Mouse (Mus musculus) CH12.LX (cell line): ENCODE data around the gene Tmc3. TPM values are rescaled to one million over a fixed set of nuclear protein-coding genes. Genes with fewer than 3 reads are reported as not detected.

Experiments used
- DNase-seq: peaks from one replicate; pipeline ENCODE4 v3.0.0-alpha.2; 2013; ENCODE audit errors: extremely low read depth
- H3K27ac ChIP-seq: 2 replicates; pipeline ENCODE4 v1.5.1; 2012; ENCODE audit warnings: low read depth, mild to moderate bottlenecking, control low read depth, moderate library complexity; ENCODE audit not compliant: insufficient read depth
- H3K27me3 ChIP-seq: replicated peaks from 2 replicates; pipeline ENCODE3; 2012; ENCODE audit warnings: inconsistent platforms
- H3K36me3 ChIP-seq, 2 experiments: replicated peaks in 1 of 2; 2 replicates each; pipeline versions ENCODE3 to v1.6.1; 2012; ENCODE audit warnings: inconsistent platforms in 1 of 2, low read length in 1 of 2, mild to moderate bottlenecking in 1 of 2, mixed read lengths in 1 of 2, moderate library complexity in 1 of 2; ENCODE audit not compliant: control insufficient read depth in 1 of 2, insufficient read depth in 1 of 2
- H3K4me1 ChIP-seq, 2 experiments: 2 replicates each; pipeline ENCODE4 v1.6.1; 2012; ENCODE audit warnings: inconsistent platforms in 1 of 2, moderate library complexity in 1 of 2; ENCODE audit not compliant: insufficient read depth in 2 of 2, control insufficient read depth in 1 of 2
- H3K4me2 ChIP-seq: 2 replicates; pipeline ENCODE4 v1.6.1; 2012; ENCODE audit warnings: low read depth, mild to moderate bottlenecking, control low read depth; ENCODE audit not compliant: poor library complexity, insufficient read depth, severe bottlenecking
- H3K4me3 ChIP-seq, 3 experiments: fragments of 150-350 bp in 1 of 3; sonication (generic) in 1 of 3; replicated peaks in 1 of 3; 2 replicates each; pipeline versions ENCODE3 to v1.5.1; 2011 to 2012; ENCODE audit warnings: low read depth in 2 of 3, low read length in 2 of 3, mild to moderate bottlenecking in 2 of 3, moderate library complexity in 2 of 3, control low read depth in 1 of 3, improper control_type of control experiment in 1 of 3, inconsistent platforms in 1 of 3, mixed read lengths in 1 of 3; ENCODE audit not compliant: poor library complexity in 1 of 3
- H3K79me2 ChIP-seq: replicated peaks from 2 replicates; pipeline ENCODE4 v1.6.1; 2012; ENCODE audit warnings: mild to moderate bottlenecking, moderate library complexity; ENCODE audit not compliant: control insufficient read depth, poor library complexity, insufficient read depth, severe bottlenecking; ENCODE audit errors: extremely low read depth
- H3K9ac ChIP-seq: 2 replicates; pipeline ENCODE4 v1.6.1; 2012; ENCODE audit warnings: low read depth, mild to moderate bottlenecking, control low read depth, moderate library complexity; ENCODE audit not compliant: insufficient read depth
- H3K9me3 ChIP-seq: replicated peaks from 2 replicates; pipeline ENCODE3; 2012; ENCODE audit warnings: low read length, inconsistent platforms, mixed read lengths
- CHD2 ChIP-seq: IDR thresholded peaks from 2 replicates; pipeline ENCODE4 v1.6.1; 2011; ENCODE audit warnings: low read length, improper control_type of control experiment
- CTCF ChIP-seq, 2 experiments: IDR thresholded peaks in 1 of 2; conservative IDR thresholded peaks in 1 of 2; 2 replicates each; pipeline ENCODE4 v1.5.1; 2011 to 2012; ENCODE audit warnings: low read depth in 2 of 2, low read length in 2 of 2, improper control_type of control experiment in 1 of 2, inconsistent platforms in 1 of 2, mild to moderate bottlenecking in 1 of 2, moderate library complexity in 1 of 2
- ELF1 ChIP-seq: IDR thresholded peaks from 2 replicates; pipeline ENCODE4 v1.6.1; 2014; ENCODE audit warnings: low read depth, mild to moderate bottlenecking, inconsistent platforms, low read length, improper control_type of control experiment
- GABPA ChIP-seq: IDR thresholded peaks from 2 replicates; pipeline ENCODE4 v1.6.1; 2012; ENCODE audit warnings: low read depth, low read length, improper control_type of control experiment, inconsistent platforms; ENCODE audit not compliant: insufficient replicate concordance
- HCFC1 ChIP-seq: IDR thresholded peaks from 2 replicates; pipeline ENCODE4 v1.6.1; 2012; ENCODE audit warnings: low read depth, mild to moderate bottlenecking, inconsistent platforms, low read length, improper control_type of control experiment
- IRF4 ChIP-seq: IDR thresholded peaks from 2 replicates; pipeline ENCODE4 v1.6.1; 2014; ENCODE audit warnings: low read depth, mild to moderate bottlenecking, inconsistent platforms, low read length, improper control_type of control experiment
- MAFK ChIP-seq: IDR thresholded peaks from 2 replicates; pipeline ENCODE4 v1.6.1; 2011; ENCODE audit warnings: low read length, improper control_type of control experiment; ENCODE audit not compliant: insufficient replicate concordance
- MXI1 ChIP-seq: IDR thresholded peaks from 2 replicates; pipeline ENCODE4 v1.6.1; 2011; ENCODE audit warnings: mild to moderate bottlenecking, low read depth, low read length, improper control_type of control experiment
- MYC ChIP-seq: IDR thresholded peaks from 2 replicates; pipeline ENCODE4 v1.6.1; 2011; ENCODE audit warnings: low read depth, mild to moderate bottlenecking, improper control_type of control experiment, low read length
- NELFE ChIP-seq: IDR thresholded peaks from 2 replicates; pipeline ENCODE4 v1.6.1; 2011; ENCODE audit warnings: low read depth, low read length, improper control_type of control experiment
- NRF1 ChIP-seq: IDR thresholded peaks from 2 replicates; pipeline ENCODE4 v1.6.1; 2014; ENCODE audit warnings: low read depth, mild to moderate bottlenecking, inconsistent platforms, low read length, improper control_type of control experiment, moderate library complexity
- PAX5 ChIP-seq: IDR thresholded peaks from 2 replicates; pipeline ENCODE4 v1.6.1; 2012; ENCODE audit warnings: low read length, inconsistent platforms, mixed read lengths
- POLR2AphosphoS2 ChIP-seq: IDR thresholded peaks from 2 replicates; pipeline ENCODE4 v1.6.1; 2011; ENCODE audit warnings: low read depth, low read length, improper control_type of control experiment
- SIN3A ChIP-seq: IDR thresholded peaks from 2 replicates; pipeline ENCODE4 v1.6.1; 2012; ENCODE audit warnings: low read length, improper control_type of control experiment, inconsistent platforms
- TBP ChIP-seq: conservative IDR thresholded peaks from 2 replicates; pipeline ENCODE4 v1.6.1; 2011; ENCODE audit warnings: low read depth, low read length, improper control_type of control experiment
- TCF12 ChIP-seq: IDR thresholded peaks from 2 replicates; pipeline ENCODE4 v1.6.1; 2014; ENCODE audit warnings: low read depth, mild to moderate bottlenecking, inconsistent platforms, low read length, improper control_type of control experiment
- USF1 ChIP-seq: IDR thresholded peaks from 2 replicates; pipeline ENCODE4 v1.6.1; 2014; ENCODE audit warnings: low read depth, mild to moderate bottlenecking, inconsistent platforms, low read length, improper control_type of control experiment
- USF2 ChIP-seq: conservative IDR thresholded peaks from 2 replicates; pipeline ENCODE4 v1.6.1; 2011; ENCODE audit warnings: low read depth, low read length, improper control_type of control experiment
- ZKSCAN1 ChIP-seq: IDR thresholded peaks from 2 replicates; pipeline ENCODE4 v1.6.1; 2012; ENCODE audit warnings: low read depth, inconsistent platforms, low read length, improper control_type of control experiment, borderline replicate concordance
- ZMIZ1 ChIP-seq: IDR thresholded peaks from 2 replicates; pipeline ENCODE4 v1.6.1; 2012; ENCODE audit warnings: low read depth, mild to moderate bottlenecking, inconsistent platforms, low read length, improper control_type of control experiment
- ZNF384 ChIP-seq: IDR thresholded peaks from 2 replicates; pipeline ENCODE4 v1.6.1; 2012; ENCODE audit warnings: low read depth, low read length, improper control_type of control experiment, inconsistent platforms
- dilution Hi-C: fragments of 300-500 bp; cut with MboI; formaldehyde crosslinking; loops from 2 replicates; pipeline ENCODE4 v1.14.3; 2020; ENCODE audit warnings: low sequenced_read_pairs; ENCODE audit not compliant: extremely low pct_unique_long_range_greater_than_20kb, extremely low pct_ligation_motif_present
- in situ Hi-C: fragments of 300-500 bp; cut with MboI; formaldehyde crosslinking; loops from 3 replicates; pipeline ENCODE4 v1.14.3; 2019; ENCODE audit warnings: low sequenced_read_pairs, low pct_ligation_motif_present, low pct_unique_long_range_greater_than_20kb, mixed read lengths
- polyA plus RNA-seq: library from polyadenylated mRNA; unstranded; fragments of >175 nt; gene quantifications from 2 replicates; pipeline ENCODE4 v1.2.1, GENCODE M21; 2012; ENCODE audit warnings: low read depth; ENCODE audit not compliant: insufficient read length
- total RNA-seq, 2 experiments: library from RNA; depleted of rRNA; stranded (reverse); fragments of 300-350 nt in 1 of 2; fragments of >200 nt in 1 of 2; gene quantifications; 2 replicates each; pipeline ENCODE4 v1.2.3; 2012 to 2014

Tmc3 gene
- total and polyA plus RNA-seq, 3 experiments: 1.2 to 3.0 (median 2.2) TPM

DNA sequence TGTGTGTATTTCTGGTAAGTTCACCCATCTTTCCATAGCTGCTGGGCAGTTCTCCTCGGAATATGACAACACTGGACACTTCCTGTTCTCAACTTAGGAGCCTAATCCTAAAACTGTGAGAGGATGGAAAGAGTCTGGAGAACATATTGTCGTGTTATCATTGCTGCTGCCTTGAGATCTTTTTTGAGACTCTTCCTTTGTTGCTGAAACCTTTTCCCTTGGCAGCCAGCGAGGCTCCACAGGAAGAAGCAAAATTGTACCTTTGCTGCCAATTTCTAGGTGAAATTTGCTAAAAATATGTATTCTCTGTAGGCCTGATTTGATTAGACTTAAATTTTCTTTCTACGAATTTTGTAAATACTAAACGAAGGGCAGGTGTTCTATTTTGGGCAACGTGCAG is 30.2 kb upstream of the Tmc3 start:
- dilution Hi-C loops (no loop called here), in situ Hi-C loops (no loop called here)
- Histone ChIP-seq H3K9ac (no peak overlapping the region), H3K27me3 (peaks cover 1% of the 10 kb centered on the region), H3K4me1 (no peaks in the 10 kb centered on the region), H3K4me2 (no peak overlapping the region), H3K79me2 (no peaks in the 10 kb centered on the region), H3K27ac (no peak overlapping the region), H3K9me3 (no peaks in the 10 kb centered on the region), H3K36me3 (no peaks in the 10 kb centered on the region), H3K4me3 (no peak overlapping the region)
- no peak for DNase-seq
- no peak for TF ChIP-seq ZMIZ1
- no peak for TF ChIP-seq NRF1
- TF ChIP-seq CHD2: no peak
- no peak for TF ChIP-seq TBP
- TF ChIP-seq IRF4: no peak
- no peak for TF ChIP-seq MYC
- no peak for TF ChIP-seq TCF12
- TF ChIP-seq NELFE: no peak
- TF ChIP-seq USF1: no peak
- no peak for TF ChIP-seq MAFK
- TF ChIP-seq HCFC1: no peak
- TF ChIP-seq POLR2AphosphoS2: no peak
- TF ChIP-seq GABPA: no peak
- TF ChIP-seq SIN3A: no peak
- no peak for TF ChIP-seq CTCF (conservative IDR thresholded peaks at IDR 0.05 in 1 of 2, IDR thresholded peaks at IDR 0.05 in 1 of 2; ENCODE audit: low read depth in 2 of 2, low read length in 2 of 2)
- TF ChIP-seq ZKSCAN1: no peak
- TF ChIP-seq ELF1: no peak

DNA sequence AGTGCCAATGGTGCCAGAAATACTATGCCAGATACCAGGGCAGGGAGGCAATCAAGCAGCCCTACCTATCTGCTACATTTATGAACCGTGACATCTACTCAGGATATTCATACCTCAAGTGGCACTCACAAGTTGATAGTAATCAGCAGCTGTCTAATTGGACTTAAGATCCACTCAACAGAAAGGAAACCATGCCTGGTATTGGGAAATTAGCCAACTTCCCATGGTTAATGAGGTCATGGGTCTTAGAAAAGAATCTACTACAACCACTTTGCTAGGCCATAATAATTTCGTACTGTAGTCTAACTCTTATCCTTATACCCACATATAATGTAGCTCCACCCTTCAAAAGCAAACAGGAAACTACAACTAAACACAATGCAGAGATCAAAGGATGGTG is 28.2 kb upstream of the Tmc3 start:
- in situ Hi-C loops: no loop called here
- Histone ChIP-seq H3K4me3 (no peak overlapping the region), H3K36me3 (no peaks in the 10 kb centered on the region), H3K9ac (no peak overlapping the region), H3K79me2 (no peaks in the 10 kb centered on the region), H3K4me1 (no peaks in the 10 kb centered on the region), H3K9me3 (no peaks in the 10 kb centered on the region), H3K27me3 (no peaks in the 10 kb centered on the region), H3K4me2 (no peak overlapping the region), H3K27ac (no peak overlapping the region)
- TF ChIP-seq ELF1 (no peak), MXI1 (no peak), ZNF384 (no peak), SIN3A (no peak), PAX5 (no peak), USF2 (no peak)
- DNase-seq: no peak
- dilution Hi-C loops: no loop called here
